Mouse (Mus musculus) heart, postnatal 0 days (tissue): ENCODE data around the gene Ufd1.

Experiments
- CTCF ChIP-seq: IDR thresholded peaks from 2 replicates; pipeline ENCODE4 v1.5.1; 2016; ENCODE audit warnings: antibody characterized with exemption, control low read depth, low read depth
- EP300 ChIP-seq: IDR thresholded peaks from 2 replicates; pipeline ENCODE4 v1.6.1; 2016; ENCODE audit warnings: antibody characterized with exemption, low read depth

DNA sequence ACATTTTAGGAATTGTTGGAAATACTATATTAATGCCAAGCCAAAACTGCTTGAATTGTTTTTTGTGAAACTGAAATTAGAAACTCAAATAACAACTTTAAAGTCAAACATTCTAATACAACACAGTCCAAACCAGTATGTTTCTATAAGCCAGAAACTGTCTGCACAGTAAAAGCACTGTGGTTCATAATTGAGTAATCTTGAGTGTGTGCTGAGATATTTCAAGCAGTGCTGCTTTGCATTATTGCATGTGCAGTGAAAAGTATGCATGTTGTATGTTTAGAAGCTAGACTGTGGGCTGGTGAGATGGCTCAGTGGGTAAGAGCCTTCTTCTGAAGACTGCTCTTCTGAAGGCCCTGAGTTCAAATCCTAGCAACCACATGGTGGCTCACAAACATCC, 72.5 kb downstream of the Ufd1 start:
- no peak for TF ChIP-seq CTCF
- no peak for TF ChIP-seq EP300
